Mouse (Mus musculus): ENCODE results near the gene Arhgef7.

- no peak for TF ChIP-seq POLR2A (IDR thresholded peaks at IDR 0.05; ENCODE audit: low read depth, low read length)
- TF ChIP-seq CTCF (IDR thresholded peaks at IDR 0.05; ENCODE audit: extremely low read depth, insufficient read length, insufficient replicate concordance, low read depth, low read length), result no peak
These were observed 21.7 kb upstream of the Arhgef7 start for GRCm38 (mm10) chr8:11705818-11706217.

Measured in small intestine, adult 2 months (tissue).